Mouse (Mus musculus): Measurements from ENCODE around the gene Ghsr. TPM values are rescaled to one million over a fixed set of nuclear protein-coding genes. Genes with fewer than 3 reads are reported as not detected.

The Ghsr gene
- polyA plus RNA-seq, 2 experiments, result not detected

DNA sequence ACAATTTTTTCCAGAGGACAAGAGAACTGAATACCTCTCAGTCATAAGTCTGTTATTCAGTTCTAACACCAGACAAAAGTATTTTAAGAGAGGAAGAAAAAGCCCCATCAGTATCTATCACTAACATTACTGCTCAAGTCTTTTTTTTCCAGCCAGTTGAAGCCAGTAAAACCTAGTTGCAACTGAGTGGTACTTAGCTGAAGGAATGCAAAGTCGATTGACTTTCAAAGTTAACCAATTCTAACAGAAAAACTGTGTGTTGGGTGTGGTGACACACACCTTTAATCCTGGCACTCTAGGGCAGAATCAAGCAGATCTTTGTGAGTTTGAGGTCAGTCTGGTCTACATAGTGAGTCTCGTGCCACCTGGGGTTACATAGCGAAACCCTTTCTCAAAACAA is 35.3 kb downstream of the Ghsr start:
- H3K9ac ChIP-seq (replicated peaks), result no peak overlapping the region
- no peaks in the 10 kb centered on the region for H3K36me3 ChIP-seq (replicated peaks; ENCODE audit: control insufficient read depth, insufficient read depth, low read depth)
- whole genome bisulfite sequencing (ENCODE audit: insufficient replicate concordance), result 65% methylated on average over 3 of the region's 3 CpGs
- H3K27ac ChIP-seq, result no peak overlapping the region
- no peaks in the 10 kb centered on the region for H3K9me3 ChIP-seq (ENCODE audit: control insufficient read depth, low read length)
- no peak overlapping the region for H3K4me3 ChIP-seq (ENCODE audit: insufficient read depth in 1 of 2, low read depth in 2 of 2, low read length in 2 of 2)
- no peaks in the 10 kb centered on the region for H3K27me3 ChIP-seq (ENCODE audit: control insufficient read depth, insufficient read depth, low read length)
- ATAC-seq (ENCODE audit: insufficient read depth) (no peak), DNase-seq (ENCODE audit: low read depth in 3 of 3, low spot score in 3 of 3) (no peak)
- no peak overlapping the region for H3K4me2 ChIP-seq (ENCODE audit: low read depth)
- H3K4me1 ChIP-seq (replicated peaks; ENCODE audit: control insufficient read depth in 2 of 2, insufficient read depth in 2 of 2, low read length in 1 of 2), result no peaks in the 10 kb centered on the region
- TF ChIP-seq CTCF (IDR thresholded peaks at IDR 0.05; ENCODE audit: low read depth) (no peak), EP300 (IDR thresholded peaks at IDR 0.05; ENCODE audit: low read depth) (no peak)

DNA sequence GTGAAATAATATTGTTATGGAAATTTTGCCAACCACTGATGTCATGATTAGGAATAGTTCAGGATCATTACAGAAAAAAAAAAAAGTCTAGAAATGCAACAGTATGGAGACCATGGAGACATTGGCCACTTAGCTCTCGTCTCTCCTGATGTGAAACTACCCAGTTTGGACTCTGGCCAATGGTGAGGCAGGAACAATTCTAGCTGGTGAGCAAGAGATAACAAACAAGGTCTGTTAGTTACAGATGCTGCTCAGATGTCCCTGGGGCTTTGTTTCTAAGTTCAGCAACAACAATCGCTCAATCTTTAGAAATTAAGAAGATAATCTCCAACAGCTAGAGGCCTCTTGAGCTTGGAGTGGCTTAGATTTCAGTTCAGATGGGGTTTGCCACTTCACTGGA is 37.4 kb downstream of the Ghsr start:
- Histone ChIP-seq H3K36me3 (replicated peaks; ENCODE audit: control insufficient read depth, insufficient read depth, low read depth) (no peaks in the 10 kb centered on the region), H3K27ac (no peak overlapping the region), H3K9ac (replicated peaks) (no peak overlapping the region), H3K4me1 (replicated peaks; ENCODE audit: control insufficient read depth in 2 of 2, insufficient read depth in 2 of 2, low read length in 1 of 2) (no peaks in the 10 kb centered on the region), H3K27me3 (ENCODE audit: control insufficient read depth, insufficient read depth, low read length) (no peaks in the 10 kb centered on the region), H3K9me3 (ENCODE audit: control insufficient read depth, low read length) (no peaks in the 10 kb centered on the region), H3K4me3 (ENCODE audit: insufficient read depth in 1 of 2, low read depth in 2 of 2, low read length in 2 of 2) (no peak overlapping the region), H3K4me2 (ENCODE audit: low read depth) (no peak overlapping the region)
- 39% methylated on average over 2 of the region's 2 CpGs for WGBS (ENCODE audit: insufficient replicate concordance)
- TF ChIP-seq EP300 (IDR thresholded peaks at IDR 0.05; ENCODE audit: low read depth) (no peak), CTCF (IDR thresholded peaks at IDR 0.05; ENCODE audit: low read depth) (no peak)
- ATAC-seq (ENCODE audit: insufficient read depth) (no peak), DNase-seq (ENCODE audit: low read depth in 3 of 3, low spot score in 3 of 3) (no peak)

DNA sequence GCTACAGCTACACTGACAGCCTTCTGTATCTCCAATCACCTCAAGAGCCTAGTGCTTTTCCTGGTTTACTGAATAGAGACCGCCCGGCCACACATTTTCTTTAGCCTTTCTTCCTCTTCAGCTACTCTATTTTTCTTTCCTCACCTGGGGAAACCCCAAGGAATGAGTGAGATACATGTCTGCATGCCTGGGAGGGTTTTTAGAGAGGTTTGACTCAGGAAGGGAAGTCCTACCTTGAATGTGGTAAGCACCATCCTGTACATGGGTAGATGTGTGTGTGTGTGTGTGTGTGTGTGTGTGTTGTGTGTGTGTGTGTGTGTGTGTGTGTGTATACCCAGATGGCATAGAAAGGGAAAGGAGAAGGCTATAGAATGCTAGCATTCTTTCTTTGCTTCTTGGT is 40.1 kb downstream of the Ghsr start:
- ATAC-seq (ENCODE audit: insufficient read depth), result no peak

DNA sequence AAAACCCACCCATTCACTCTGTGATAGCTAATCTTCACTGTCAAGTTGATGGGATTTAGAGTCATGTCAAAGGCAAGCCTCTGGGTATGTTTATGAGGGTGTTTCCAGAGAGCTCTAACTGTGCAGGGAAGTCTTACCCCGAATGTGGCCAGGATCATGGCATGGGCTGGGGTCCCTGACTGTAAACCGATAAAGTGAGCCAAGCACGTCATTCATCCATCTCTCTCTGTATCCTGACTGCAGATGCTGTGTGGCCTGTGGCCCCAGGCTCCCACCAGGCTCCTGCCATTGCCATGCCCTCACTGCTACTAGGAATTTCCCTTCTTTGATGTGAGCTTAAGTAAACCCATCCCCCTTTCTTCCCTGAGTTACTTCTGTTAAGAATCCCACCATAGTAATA is 42.4 kb downstream of the Ghsr start:
- DNase-seq (ENCODE audit: low read depth in 3 of 3, low spot score in 3 of 3) (no peak), ATAC-seq (ENCODE audit: insufficient read depth) (no peak)
- no peak overlapping the region for H3K9ac ChIP-seq (replicated peaks)
- no peak overlapping the region for H3K4me3 ChIP-seq (ENCODE audit: insufficient read depth in 1 of 2, low read depth in 2 of 2, low read length in 2 of 2)
- H3K36me3 ChIP-seq (replicated peaks; ENCODE audit: control insufficient read depth, insufficient read depth, low read depth), result no peaks in the 10 kb centered on the region
- 58% methylated on average over 3 of the region's 3 CpGs for whole genome bisulfite sequencing (ENCODE audit: insufficient replicate concordance)
- H3K27me3 ChIP-seq (ENCODE audit: control insufficient read depth, insufficient read depth, low read length), result no peaks in the 10 kb centered on the region
- no peaks in the 10 kb centered on the region for H3K4me1 ChIP-seq (replicated peaks; ENCODE audit: control insufficient read depth in 2 of 2, insufficient read depth in 2 of 2, low read length in 1 of 2)
- no peak overlapping the region for H3K27ac ChIP-seq
- TF ChIP-seq EP300 (IDR thresholded peaks at IDR 0.05; ENCODE audit: low read depth) (no peak), CTCF (IDR thresholded peaks at IDR 0.05; ENCODE audit: low read depth) (no peak)
- no peak overlapping the region for H3K4me2 ChIP-seq (ENCODE audit: low read depth)
- H3K9me3 ChIP-seq (ENCODE audit: control insufficient read depth, low read length), result no peaks in the 10 kb centered on the region

More for the DNA sequence above, 40.1 kb downstream of the Ghsr start:
- TF ChIP-seq CTCF (IDR thresholded peaks at IDR 0.05; ENCODE audit: low read depth), result no peak
- no peak for TF ChIP-seq EP300 (IDR thresholded peaks at IDR 0.05; ENCODE audit: low read depth)
- Histone ChIP-seq H3K36me3 (replicated peaks; ENCODE audit: control insufficient read depth, insufficient read depth, low read depth) (no peaks in the 10 kb centered on the region), H3K27ac (no peak overlapping the region), H3K4me2 (ENCODE audit: low read depth) (no peak overlapping the region), H3K9ac (replicated peaks) (no peak overlapping the region), H3K27me3 (ENCODE audit: control insufficient read depth, insufficient read depth, low read length) (no peaks in the 10 kb centered on the region), H3K9me3 (ENCODE audit: control insufficient read depth, low read length) (no peaks in the 10 kb centered on the region), H3K4me3 (ENCODE audit: insufficient read depth in 1 of 2, low read depth in 2 of 2, low read length in 2 of 2) (no peak overlapping the region), H3K4me1 (replicated peaks; ENCODE audit: control insufficient read depth in 2 of 2, insufficient read depth in 2 of 2, low read length in 1 of 2) (no peaks in the 10 kb centered on the region)
- 65% methylated on average over 2 of the region's 2 CpGs for WGBS (ENCODE audit: insufficient replicate concordance)
- no peak for DNase-seq (ENCODE audit: low read depth in 3 of 3, low spot score in 3 of 3)

GRCm38 (mm10) chr3:27416786-27417185 is 45.6 kb downstream of the Ghsr start:
- 84% methylated on average over 10 of the region's 10 CpGs for WGBS (ENCODE audit: insufficient replicate concordance)
- DNase-seq (ENCODE audit: low read depth in 3 of 3, low spot score in 3 of 3) (no peak), ATAC-seq (ENCODE audit: insufficient read depth) (no peak)
- TF ChIP-seq EP300 (IDR thresholded peaks at IDR 0.05; ENCODE audit: low read depth) (no peak), CTCF (IDR thresholded peaks at IDR 0.05; ENCODE audit: low read depth) (no peak)
- Histone ChIP-seq H3K27ac (no peak overlapping the region), H3K4me3 (ENCODE audit: insufficient read depth in 1 of 2, low read depth in 2 of 2, low read length in 2 of 2) (no peak overlapping the region), H3K27me3 (ENCODE audit: control insufficient read depth, insufficient read depth, low read length) (no peaks in the 10 kb centered on the region), H3K9me3 (ENCODE audit: control insufficient read depth, low read length) (no peaks in the 10 kb centered on the region), H3K9ac (replicated peaks) (no peak overlapping the region), H3K36me3 (replicated peaks; ENCODE audit: control insufficient read depth, insufficient read depth, low read depth) (no peaks in the 10 kb centered on the region), H3K4me1 (replicated peaks; ENCODE audit: control insufficient read depth in 2 of 2, insufficient read depth in 2 of 2, low read length in 1 of 2) (no peaks in the 10 kb centered on the region), H3K4me2 (ENCODE audit: low read depth) (no peak overlapping the region)
